Mouse (Mus musculus): Measurements from ENCODE around the gene Gm44805. TPM values are rescaled to one million over a fixed set of nuclear protein-coding genes. Genes with fewer than 3 reads are reported as not detected.
A peak's percentile ranks its signal among the peaks of the same experiment; 100 is the strongest.
"Not testable (repeated sequence)": the region's sequence is repeated elsewhere in the genome, so short reads cannot be mapped to it uniquely, and the experiment has no call there.

Gm44805 gene
- total RNA-seq, 2 experiments from 2014 or later, result not detected

DNA sequence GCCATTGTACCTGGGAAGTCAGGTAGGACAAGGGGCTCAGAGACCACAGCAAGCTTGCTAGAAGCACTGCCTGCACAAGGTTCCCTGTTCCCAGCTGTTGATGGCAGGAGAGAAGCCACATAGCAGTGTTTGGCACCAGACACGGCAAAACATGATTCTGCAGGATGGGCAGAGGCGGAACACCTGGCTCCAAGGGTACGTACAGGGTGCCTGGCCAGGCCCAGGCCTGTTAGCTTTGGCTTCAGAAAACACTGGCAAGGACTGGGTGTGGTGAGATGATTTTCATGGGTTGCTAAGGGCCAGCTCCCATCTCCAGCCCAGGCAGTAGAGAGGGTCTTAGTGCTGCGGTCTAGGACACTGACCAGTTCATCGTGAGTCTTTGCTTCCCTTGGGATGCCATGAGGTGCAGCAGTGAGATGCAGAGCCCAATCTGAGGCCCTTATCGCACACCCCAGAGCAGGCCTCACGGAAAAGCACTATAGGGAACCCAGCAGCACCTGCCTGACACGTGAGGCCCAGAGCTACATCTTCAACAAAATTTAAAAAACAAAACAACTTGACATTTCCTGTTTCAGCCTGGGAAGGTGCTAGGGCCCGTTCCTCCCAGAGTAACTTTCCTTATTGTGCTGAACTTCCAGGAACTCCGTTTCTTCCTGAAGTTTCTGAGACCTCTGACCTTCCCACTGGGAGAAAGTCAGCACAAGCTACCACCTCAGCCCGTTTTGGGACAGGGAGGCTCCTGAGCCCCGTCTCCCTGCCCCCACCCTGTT is 19.3 kb upstream of the Gm44805 start:
- no peak for DNase-seq (ENCODE audit: extremely low spot score in 1 of 2, low spot score in 1 of 2)

GRCm38 (mm10) chr7:19699827-19700148 is 18.6 kb upstream of the Gm44805 start:
- DNase-seq (ENCODE audit: extremely low spot score in 1 of 2, low spot score in 1 of 2), result no peak

DNA sequence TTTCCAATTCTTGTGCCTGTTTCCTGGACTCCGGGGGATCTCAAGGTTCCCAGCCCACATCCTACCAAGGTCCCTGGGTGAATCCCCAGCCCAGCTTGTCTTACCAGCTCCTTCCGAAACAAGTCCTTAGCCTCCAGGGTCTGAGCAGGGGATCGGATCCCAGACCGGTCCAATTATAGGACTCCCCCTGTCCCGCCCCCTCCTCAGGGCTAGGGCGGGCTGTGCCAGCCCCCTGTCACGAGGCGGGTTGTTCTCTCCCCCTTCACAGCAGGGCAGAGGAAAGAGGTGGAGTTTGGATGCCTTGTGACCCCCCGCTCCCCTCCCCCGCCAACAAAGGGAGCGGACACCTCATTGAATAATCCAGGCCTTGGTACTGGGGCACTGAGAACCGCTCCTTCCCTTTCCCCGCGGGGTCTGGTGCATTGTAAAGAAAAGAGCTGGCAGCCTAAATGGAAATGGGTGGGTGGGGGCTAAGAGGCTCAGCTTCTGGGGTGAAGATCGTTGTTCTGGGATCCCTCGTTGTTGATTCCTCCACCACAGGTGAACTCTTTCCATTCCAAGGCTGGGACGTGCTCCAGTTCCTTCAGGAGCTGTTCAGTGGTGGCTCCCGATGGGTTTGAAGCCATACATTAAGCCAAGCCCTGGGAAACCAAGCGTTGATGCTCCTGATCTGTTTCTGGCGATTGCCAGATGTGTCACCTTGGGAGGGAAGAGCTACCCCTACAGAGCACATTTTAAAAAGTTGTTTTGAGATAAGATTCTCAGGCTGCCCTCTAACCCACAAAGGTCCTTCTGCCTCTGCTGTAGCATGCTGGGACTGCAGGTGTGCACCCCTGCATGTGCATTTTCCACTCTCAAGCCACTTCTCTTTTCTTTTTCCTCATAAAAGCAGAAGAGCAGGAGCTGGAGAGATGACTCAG is 17.9 kb upstream of the Gm44805 start, which contains the start of gene Apoe:
Apoe (minus strand) TSS at position 282 of the 920 bp plus-strand sequence.
- DNase-seq (ENCODE audit: extremely low spot score in 1 of 2, low spot score in 1 of 2), result peak in 1 of 2 experiments; percentile 38

- DNase-seq (ENCODE audit: extremely low spot score in 1 of 2, low spot score in 1 of 2), result no peak
These were observed 17.0 kb upstream of the Gm44805 start for GRCm38 (mm10) chr7:19697949-19698906.

GRCm38 (mm10) chr7:19696336-19696873 is 15.2 kb upstream of the Gm44805 start:
- no peak for DNase-seq (ENCODE audit: extremely low spot score in 1 of 2, low spot score in 1 of 2)

DNA sequence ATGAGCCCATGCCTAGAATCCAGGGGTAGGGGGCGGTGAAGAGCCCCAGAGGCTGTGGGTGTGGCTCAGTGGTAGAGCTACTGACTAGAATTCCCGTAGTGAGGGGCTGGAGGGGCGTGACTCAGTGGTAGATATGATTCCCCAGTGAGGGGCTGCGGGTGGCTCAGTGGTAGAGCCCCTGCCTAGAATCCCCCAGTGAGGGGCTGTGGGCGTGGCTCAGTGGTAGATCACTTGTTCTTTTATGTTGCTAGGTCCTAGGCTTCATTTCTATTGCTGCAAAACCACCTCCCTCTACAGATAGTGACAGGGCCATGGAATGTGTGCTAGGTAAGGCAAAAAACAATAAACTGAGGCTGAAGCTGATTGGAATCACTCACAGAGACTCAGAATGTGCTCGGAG is 14.7 kb upstream of the Gm44805 start:
- no peak for DNase-seq (ENCODE audit: extremely low spot score in 1 of 2, low spot score in 1 of 2)

- no peak for DNase-seq (ENCODE audit: extremely low spot score in 1 of 2, low spot score in 1 of 2)
These were observed 14.0 kb upstream of the Gm44805 start for GRCm38 (mm10) chr7:19695213-19695594.

DNA sequence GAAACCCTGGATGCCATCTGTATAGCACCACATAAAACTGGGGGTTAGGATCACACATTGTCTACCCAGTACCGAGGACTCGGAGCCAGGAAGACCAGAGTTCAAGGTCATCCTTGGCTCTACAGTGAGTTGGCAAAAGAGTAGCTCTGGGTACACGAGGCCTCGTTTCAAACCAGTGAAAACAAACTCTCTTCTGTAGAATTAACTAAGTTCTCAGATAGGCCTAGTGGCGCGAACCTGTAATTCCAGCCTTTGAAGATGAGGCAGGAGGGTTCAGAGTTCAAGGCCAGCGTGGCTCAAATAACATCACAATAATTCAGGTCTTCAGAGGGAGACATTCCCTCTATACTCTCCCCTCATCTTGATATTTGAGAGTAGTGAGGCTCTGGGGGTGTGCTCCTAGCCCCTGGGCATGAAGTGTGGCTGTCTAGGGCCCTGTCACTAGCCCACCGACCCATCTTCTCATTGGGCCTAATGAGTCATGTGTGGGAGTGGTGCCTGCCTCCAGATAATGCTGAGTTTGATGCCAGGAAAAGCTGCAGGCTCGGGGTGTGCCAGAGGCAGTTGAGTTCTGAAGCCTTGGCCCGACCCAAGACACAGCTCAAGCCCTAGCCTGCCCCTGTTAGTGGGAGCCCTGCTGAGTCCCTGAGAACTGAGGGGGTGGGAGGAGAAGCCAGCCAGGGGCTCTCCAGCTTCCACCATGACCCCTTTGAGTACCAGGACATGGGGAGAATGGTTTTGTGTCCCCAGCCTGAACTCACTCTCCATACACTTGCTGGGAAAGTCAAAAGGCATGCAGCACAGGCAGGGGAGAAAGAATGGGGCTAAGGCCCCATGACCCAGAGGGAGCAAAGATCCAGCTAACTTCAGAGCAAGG is 13.4 kb upstream of the Gm44805 start:
- DNase-seq (ENCODE audit: extremely low spot score in 1 of 2, low spot score in 1 of 2), result no peak

- DNase-seq (ENCODE audit: extremely low spot score in 1 of 2, low spot score in 1 of 2), result no peak
These were observed 12.2 kb upstream of the Gm44805 start for GRCm38 (mm10) chr7:19693421-19693820.

DNA sequence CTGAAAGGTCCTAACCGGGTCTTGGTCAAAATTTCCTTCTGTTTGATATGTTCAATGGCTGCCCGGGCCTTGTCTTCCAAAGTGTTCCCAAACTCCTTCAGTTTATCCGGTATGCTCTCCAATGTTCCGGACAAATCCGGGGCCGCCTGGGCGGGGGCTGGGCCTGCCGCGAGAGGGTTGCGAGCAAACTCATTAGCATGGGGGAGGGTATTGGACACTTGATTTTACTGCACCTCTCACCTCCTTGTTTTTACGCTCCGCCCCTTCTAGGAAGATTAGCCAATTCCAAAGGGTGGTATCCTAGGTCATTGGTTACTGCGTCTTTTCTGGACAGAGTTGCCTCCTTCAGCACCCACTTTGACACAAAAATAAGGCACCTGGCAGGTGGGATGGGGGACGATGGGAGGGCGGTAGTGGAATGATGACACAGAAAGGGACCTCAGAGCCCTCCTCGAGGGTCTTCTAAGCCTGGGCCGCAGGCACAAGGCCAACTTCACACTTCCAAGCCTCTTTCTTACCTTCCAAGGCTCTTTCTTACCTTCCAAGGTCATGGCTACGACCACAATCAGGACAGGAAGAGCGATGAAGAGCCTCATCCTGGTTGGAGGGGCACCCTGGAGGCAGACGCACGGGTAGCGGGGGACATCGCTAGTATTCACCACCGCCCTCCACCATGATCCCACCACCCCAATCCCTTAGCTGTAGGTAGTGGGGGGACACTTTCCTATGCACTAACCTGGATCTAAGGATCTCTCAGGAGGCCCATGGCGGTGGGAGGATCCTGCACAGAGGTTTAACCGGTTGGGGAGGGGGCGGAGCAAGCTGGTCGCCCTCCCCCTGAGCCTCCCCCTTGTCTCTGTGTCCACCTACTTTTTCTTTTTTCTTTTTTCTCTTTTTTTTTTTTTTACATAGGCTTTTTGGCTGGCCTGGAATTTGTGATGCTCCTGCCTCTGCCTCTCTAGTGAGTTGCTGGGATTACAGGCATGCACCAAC is 10.9 kb upstream of the Gm44805 start, which contains the start of gene Apoc1:
Apoc1 (minus strand) TSS at position 788 of the 993 bp plus-strand sequence.
- DNase-seq (ENCODE audit: extremely low spot score in 1 of 2, low spot score in 1 of 2), result no peak

DNA sequence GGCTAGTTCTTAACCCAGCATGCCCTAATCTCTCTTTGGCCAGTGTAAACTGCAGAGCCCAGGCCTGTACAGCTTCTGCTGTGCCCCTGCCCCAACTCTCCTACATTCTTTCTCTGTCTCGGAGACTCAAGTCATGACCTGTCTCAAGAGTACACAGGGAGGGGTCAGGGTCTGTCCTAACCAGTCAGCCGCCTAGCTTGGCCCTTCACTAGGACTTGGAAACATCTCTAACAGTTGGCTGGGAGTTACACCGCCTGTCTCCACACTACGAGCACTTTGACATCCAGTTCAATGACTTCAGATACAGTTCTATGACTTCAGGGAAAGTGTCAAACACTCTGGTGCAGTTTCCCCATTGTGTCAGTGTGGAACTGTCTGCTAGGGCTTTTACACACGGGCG is 10.2 kb upstream of the Gm44805 start:
- no peak for DNase-seq (ENCODE audit: extremely low spot score in 1 of 2, low spot score in 1 of 2)

- DNase-seq (ENCODE audit: extremely low spot score in 1 of 2, low spot score in 1 of 2), result no peak
These were observed 9.6 kb upstream of the Gm44805 start for GRCm38 (mm10) chr7:19690845-19691244.

GRCm38 (mm10) chr7:19688611-19689010 is 7.4 kb upstream of the Gm44805 start:
- no peak for DNase-seq (ENCODE audit: extremely low spot score in 1 of 2, low spot score in 1 of 2)

- DNase-seq (ENCODE audit: extremely low spot score in 1 of 2, low spot score in 1 of 2), result no peak
These were observed 6.9 kb upstream of the Gm44805 start for GRCm38 (mm10) chr7:19688101-19688500.

GRCm38 (mm10) chr7:19686927-19687583 is 5.8 kb upstream of the Gm44805 start:
- DNase-seq (ENCODE audit: extremely low spot score in 1 of 2, low spot score in 1 of 2), result not testable (repeated sequence)

GRCm38 (mm10) chr7:19686521-19686920 is 5.3 kb upstream of the Gm44805 start:
- DNase-seq (ENCODE audit: extremely low spot score in 1 of 2, low spot score in 1 of 2), result no peak

- DNase-seq (ENCODE audit: extremely low spot score in 1 of 2, low spot score in 1 of 2), result no peak
These were observed 4.2 kb upstream of the Gm44805 start for GRCm38 (mm10) chr7:19685374-19685773.
